Mouse (Mus musculus): ENCODE results near the gene Islr.

The Islr gene

GRCm38 (mm10) chr9:58220218-58220903 lies 16.3 kb upstream of the Islr start:
- DNase-seq, result peak; percentile 49

- no peak for DNase-seq
Measured at GRCm38 (mm10) chr9:58218539-58218938, 14.4 kb upstream of the Islr start.

GRCm38 (mm10) chr9:58216402-58216801 lies 12.3 kb upstream of the Islr start:
- peak; percentile 44 for DNase-seq

GRCm38 (mm10) chr9:58214519-58215180 lies 10.5 kb upstream of the Islr start:
- no peak for DNase-seq

- no peak for DNase-seq
Measured at GRCm38 (mm10) chr9:58213865-58214264, 9.8 kb upstream of the Islr start.

GRCm38 (mm10) chr9:58213377-58213776 lies 9.3 kb upstream of the Islr start:
- no peak for DNase-seq

GRCm38 (mm10) chr9:58210304-58210627 lies 6.2 kb upstream of the Islr start:
- DNase-seq, result no peak

- no peak for DNase-seq
Measured at GRCm38 (mm10) chr9:58209462-58210303, 5.6 kb upstream of the Islr start.

GRCm38 (mm10) chr9:58206013-58206412 lies 1.9 kb upstream of the Islr start:
- peak; percentile 3 for DNase-seq

GRCm38 (mm10) chr9:58204448-58205000 lies 418 bp upstream of the Islr start:
- DNase-seq, result peak; percentile 90

- DNase-seq, result peak; percentile 40
Measured at GRCm38 (mm10) chr9:58202676-58203453, 1.2 kb downstream of the Islr start.

GRCm38 (mm10) chr9:58201861-58202549 lies 2.1 kb downstream of the Islr start:
- peak; percentile 57 for DNase-seq

GRCm38 (mm10) chr9:58201091-58201842 lies 2.8 kb downstream of the Islr start:
- peak; percentile 35 for DNase-seq

- no peak for DNase-seq
Measured at GRCm38 (mm10) chr9:58200270-58201090, 3.6 kb downstream of the Islr start.

GRCm38 (mm10) chr9:58199381-58200269 lies 4.5 kb downstream of the Islr start:
- no peak for DNase-seq

GRCm38 (mm10) chr9:58198801-58199371 lies 5.2 kb downstream of the Islr start:
- peak; percentile 45 for DNase-seq

- peak; percentile 68 for DNase-seq
Measured at GRCm38 (mm10) chr9:58197781-58198701, 6.1 kb downstream of the Islr start.

Data from right cerebral cortex, postnatal 14 days (tissue).